Mouse (Mus musculus) liver, embryonic 11.5 days (tissue): ENCODE results near the gene Hmcn1. TPM values are rescaled to one million over a fixed set of nuclear protein-coding genes. Genes with fewer than 3 reads are reported as not detected.

Experiments used
- ATAC-seq: fragments of 200-750 bp; cut with Nextera tagmentation; replicated peaks from 2 replicates; pipeline ENCODE4 v1.8.0; 2017; ENCODE audit warnings: moderate number of reproducible peaks, mild to moderate bottlenecking, moderate TSS enrichment, moderate library complexity; ENCODE audit not compliant: low FRiP score
- DNase-seq: peaks from one replicate; pipeline ENCODE4 v3.0.0-alpha.2; 2017; ENCODE audit warnings: low spot score
- H3K27ac ChIP-seq: fragments of 300-500 bp; sonication (generic); 2 replicates; pipeline ENCODE4 v1.5.1; 2014; ENCODE audit warnings: mild to moderate bottlenecking, low read depth, low read length, control low read depth
- H3K27me3 ChIP-seq: fragments of 300-500 bp; sonication (generic); replicated peaks from 2 replicates; pipeline ENCODE4 v1.6.1; 2014; ENCODE audit warnings: low read length, mixed read lengths; ENCODE audit not compliant: control insufficient read depth, insufficient read depth
- H3K36me3 ChIP-seq: fragments of 300-500 bp; sonication (generic); 2 replicates; pipeline ENCODE4 v1.6.1; 2014; ENCODE audit warnings: mild to moderate bottlenecking, low read length, moderate library complexity, mixed read lengths; ENCODE audit not compliant: control insufficient read depth, insufficient read depth
- H3K4me1 ChIP-seq: fragments of 300-500 bp; sonication (generic); replicated peaks from 2 replicates; pipeline ENCODE4 v1.6.1; 2014; ENCODE audit warnings: low read length, mixed read lengths; ENCODE audit not compliant: control insufficient read depth, insufficient read depth
- H3K4me2 ChIP-seq: fragments of 300-500 bp; sonication (generic); 2 replicates; pipeline ENCODE4 v1.6.1; 2014; ENCODE audit warnings: mild to moderate bottlenecking, control low read depth, moderate library complexity
- H3K4me3 ChIP-seq: fragments of 300-500 bp; sonication (generic); 2 replicates; pipeline ENCODE4 v1.5.1; 2014; ENCODE audit warnings: low read depth, low read length, control low read depth
- H3K9ac ChIP-seq: fragments of 300-500 bp; sonication (generic); 2 replicates; pipeline ENCODE4 v1.6.1; 2014; ENCODE audit warnings: low read depth, low read length, control low read depth
- H3K9me3 ChIP-seq: fragments of 300-500 bp; sonication (generic); 2 replicates; pipeline ENCODE4 v1.6.1; 2016; ENCODE audit warnings: low read length, inconsistent platforms, mixed read lengths; ENCODE audit not compliant: control insufficient read depth
- WGBS: fragments of 180-500 bp; shearing (Covaris S2); extraction: QIAGEN DNeasy Blood & Tissue Kit; methylation state at CpG from one replicate; pipeline ENCODE4 v1.1.7; 2014; 5-methylcytosine and 5-hydroxymethylcytosine counted together
- polyA plus RNA-seq: library from polyadenylated mRNA; unstranded; fragments of >200 nt; fragmentation: Nextera tagmentation; extraction: Ambion mirVana; gene quantifications from 2 replicates; pipeline ENCODE4 v1.2.1, GENCODE M21; 2014

The Hmcn1 gene
- polyA plus RNA-seq, 1 experiment from 2014 or later = 9.9 TPM

GRCm38 (mm10) chr1:150775742-150776141, 217.5 kb downstream of the Hmcn1 start:
- H3K36me3 ChIP-seq = no peaks in the 10 kb centered on the region
- no peak for ATAC-seq
- H3K9me3 ChIP-seq = no peaks in the 10 kb centered on the region
- WGBS = 70% methylated on average over 2 of the region's 2 CpGs
- no peak overlapping the region for H3K4me2 ChIP-seq
- no peaks in the 10 kb centered on the region for H3K4me1 ChIP-seq
- no peak overlapping the region for H3K4me3 ChIP-seq
- DNase-seq = no peak
- H3K9ac ChIP-seq = no peak overlapping the region
- no peaks in the 10 kb centered on the region for H3K27me3 ChIP-seq
- no peak overlapping the region for H3K27ac ChIP-seq

- Histone ChIP-seq H3K4me3 (no peak overlapping the region), H3K9me3 (no peaks in the 10 kb centered on the region), H3K9ac (no peak overlapping the region), H3K27me3 (no peaks in the 10 kb centered on the region), H3K4me2 (no peak overlapping the region), H3K4me1 (no peaks in the 10 kb centered on the region), H3K36me3 (no peaks in the 10 kb centered on the region), H3K27ac (no peak overlapping the region)
- no peak for DNase-seq
- ATAC-seq = no peak
- WGBS = 83% methylated on average over 3 of the region's 3 CpGs
Observed at GRCm38 (mm10) chr1:150772958-150773357, 220.3 kb downstream of the Hmcn1 start.

DNA sequence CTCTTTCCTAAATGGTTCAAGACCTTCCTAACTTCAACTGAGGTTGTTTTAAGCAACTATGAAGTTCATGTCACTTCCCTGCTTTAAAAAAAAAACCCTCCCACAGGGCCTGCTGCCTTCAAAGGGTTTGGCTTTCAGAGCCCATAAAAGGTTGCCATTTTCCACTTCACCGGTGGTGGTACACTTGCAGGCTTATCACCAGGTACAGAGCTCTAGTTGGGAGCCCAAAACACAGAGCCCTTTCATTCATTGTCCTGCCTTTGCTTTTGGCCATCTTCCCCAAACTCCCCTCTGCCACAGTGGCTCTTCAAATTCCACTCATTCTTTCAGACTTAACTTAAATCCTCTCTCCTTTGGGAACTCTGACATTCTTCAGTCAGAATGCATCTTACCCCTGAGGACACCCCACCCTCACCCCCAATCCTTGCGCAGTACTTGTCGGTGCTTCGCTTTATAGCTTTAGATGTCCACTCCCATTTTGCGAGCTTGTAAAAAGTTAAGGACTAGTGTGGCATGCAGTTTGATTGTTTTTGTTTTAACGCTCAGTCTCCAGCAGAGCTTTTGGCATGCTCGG, 222.2 kb downstream of the Hmcn1 start:
- 75% methylated on average over 7 of the region's 7 CpGs for WGBS
- ATAC-seq (no peak), DNase-seq (no peak)
- H3K27me3 ChIP-seq = no peaks in the 10 kb centered on the region
- no peak overlapping the region for H3K4me3 ChIP-seq
- no peak overlapping the region for H3K4me2 ChIP-seq
- no peak overlapping the region for H3K27ac ChIP-seq
- no peaks in the 10 kb centered on the region for H3K9me3 ChIP-seq
- no peaks in the 10 kb centered on the region for H3K4me1 ChIP-seq
- no peaks in the 10 kb centered on the region for H3K36me3 ChIP-seq
- no peak overlapping the region for H3K9ac ChIP-seq

- DNase-seq (no peak), ATAC-seq (no peak)
- Histone ChIP-seq H3K27me3 (no peaks in the 10 kb centered on the region), H3K27ac (no peak overlapping the region), H3K4me1 (no peaks in the 10 kb centered on the region), H3K9me3 (no peaks in the 10 kb centered on the region), H3K36me3 (no peaks in the 10 kb centered on the region), H3K4me3 (no peak overlapping the region), H3K9ac (no peak overlapping the region), H3K4me2 (no peak overlapping the region)
- 55% methylated on average over 2 of the region's 2 CpGs for WGBS
Observed at GRCm38 (mm10) chr1:150769836-150770235, 223.4 kb downstream of the Hmcn1 start.

DNA sequence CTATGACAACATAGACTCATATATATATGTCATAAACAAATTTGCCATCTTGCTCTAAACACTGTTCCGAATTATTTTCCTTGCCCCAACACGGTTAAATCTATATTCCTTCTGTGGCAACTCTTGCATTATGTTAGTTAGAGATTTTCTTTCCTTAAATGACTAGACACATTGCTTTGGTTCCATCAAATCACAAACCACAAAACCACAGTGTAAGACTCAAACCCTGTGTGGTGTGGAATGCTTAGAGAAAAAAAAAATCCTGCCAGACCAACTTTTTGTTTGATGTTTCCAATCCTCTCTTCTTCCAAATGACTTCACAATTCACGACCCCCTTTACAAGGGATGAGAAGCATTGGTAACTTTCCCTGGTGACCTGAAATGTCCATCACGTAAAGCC, 231.6 kb downstream of the Hmcn1 start:
- 72% methylated on average over 4 of the region's 4 CpGs for WGBS
- Histone ChIP-seq H3K9me3 (no peaks in the 10 kb centered on the region), H3K27me3 (no peaks in the 10 kb centered on the region), H3K4me1 (no peaks in the 10 kb centered on the region), H3K4me2 (no peak overlapping the region), H3K4me3 (no peak overlapping the region), H3K9ac (no peak overlapping the region), H3K27ac (no peak overlapping the region), H3K36me3 (no peaks in the 10 kb centered on the region)
- ATAC-seq (no peak), DNase-seq (no peak)

- H3K9ac ChIP-seq = no peak overlapping the region
- DNase-seq (no peak), ATAC-seq (no peak)
- H3K27ac ChIP-seq = no peak overlapping the region
- H3K4me1 ChIP-seq = no peaks in the 10 kb centered on the region
- no peaks in the 10 kb centered on the region for H3K9me3 ChIP-seq
- no peak overlapping the region for H3K4me3 ChIP-seq
- H3K4me2 ChIP-seq = no peak overlapping the region
- H3K36me3 ChIP-seq = no peaks in the 10 kb centered on the region
- 26% methylated on average over 2 of the region's 2 CpGs for WGBS
- no peaks in the 10 kb centered on the region for H3K27me3 ChIP-seq
Observed at GRCm38 (mm10) chr1:150760801-150761331, 232.4 kb downstream of the Hmcn1 start.

GRCm38 (mm10) chr1:150759476-150760079, 233.7 kb downstream of the Hmcn1 start:
- Histone ChIP-seq H3K4me3 (no peak overlapping the region), H3K27me3 (no peaks in the 10 kb centered on the region), H3K4me1 (no peaks in the 10 kb centered on the region), H3K27ac (no peak overlapping the region), H3K36me3 (no peaks in the 10 kb centered on the region), H3K9me3 (no peaks in the 10 kb centered on the region), H3K9ac (no peak overlapping the region), H3K4me2 (no peak overlapping the region)
- DNase-seq (no peak), ATAC-seq (no peak; the same call in 1 of the 2 replicates)
- WGBS = 31% methylated on average over 2 of the region's 2 CpGs

DNA sequence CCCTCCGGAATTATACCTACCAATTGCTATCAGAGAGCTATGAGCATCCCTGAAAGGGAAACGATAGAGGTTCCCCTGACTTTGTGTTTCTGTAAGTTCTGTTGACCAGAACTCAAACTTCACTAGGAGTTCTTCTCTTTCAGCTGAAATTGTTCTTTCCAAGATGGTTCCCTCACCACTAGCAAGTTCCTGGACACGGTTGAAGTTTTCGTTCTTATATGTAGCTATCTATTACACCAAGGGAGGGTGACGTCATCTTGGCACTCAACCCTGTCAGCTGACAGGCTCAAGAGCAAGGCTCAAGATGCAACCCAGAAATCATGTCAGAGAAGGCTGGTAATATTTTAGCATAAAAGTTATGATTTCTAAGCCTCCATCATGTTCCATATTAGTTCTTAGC, 239.3 kb downstream of the Hmcn1 start:
- no peaks in the 10 kb centered on the region for H3K9me3 ChIP-seq
- no peak for DNase-seq
- H3K9ac ChIP-seq = no peak overlapping the region
- H3K4me2 ChIP-seq = no peak overlapping the region
- H3K4me3 ChIP-seq = no peak overlapping the region
- no peaks in the 10 kb centered on the region for H3K27me3 ChIP-seq
- no peaks in the 10 kb centered on the region for H3K4me1 ChIP-seq
- no peak for ATAC-seq
- H3K27ac ChIP-seq = no peak overlapping the region
- 82% methylated on average over 5 of the region's 5 CpGs for WGBS
- H3K36me3 ChIP-seq = no peaks in the 10 kb centered on the region

DNA sequence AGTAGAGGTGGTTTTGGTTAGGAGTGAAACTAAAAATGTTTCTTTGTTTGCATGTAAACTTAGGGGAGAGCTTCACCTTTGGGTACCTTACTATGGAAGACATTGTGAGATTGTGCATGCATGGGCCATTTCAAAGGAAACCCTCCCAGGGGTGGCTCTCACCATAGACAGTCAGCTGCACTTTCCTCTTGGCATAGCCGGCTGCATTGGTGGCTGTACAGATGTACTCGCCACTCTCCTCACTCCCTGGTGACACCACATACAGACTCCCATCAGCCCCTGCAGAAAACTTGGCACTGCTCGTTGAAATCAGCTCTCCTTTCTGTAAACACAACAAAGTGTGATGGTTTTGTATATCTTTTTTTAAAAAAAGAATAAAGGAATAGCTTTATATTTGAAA, 244.5 kb downstream of the Hmcn1 start:
- Histone ChIP-seq H3K4me2 (no peak overlapping the region), H3K4me1 (no peaks in the 10 kb centered on the region), H3K36me3 (no peaks in the 10 kb centered on the region), H3K27ac (no peak overlapping the region), H3K4me3 (no peak overlapping the region), H3K9me3 (no peaks in the 10 kb centered on the region), H3K9ac (no peak overlapping the region), H3K27me3 (no peaks in the 10 kb centered on the region)
- DNase-seq (no peak), ATAC-seq (no peak)
- 72% methylated on average over 3 of the region's 3 CpGs for WGBS
